Mouse (Mus musculus) lung, embryonic 16.5 days (tissue): Measurements from ENCODE around the gene Tbck. TPM values are rescaled to one million over a fixed set of nuclear protein-coding genes. Genes with fewer than 3 reads are reported as not detected.

Experiments
- ATAC-seq: fragments of 200-750 bp; cut with Nextera tagmentation; 2 replicates; pipeline ENCODE4 v1.8.0; 2017; ENCODE audit warnings: low read depth, mild to moderate bottlenecking, moderate library complexity
- H3K27ac ChIP-seq: fragments of 300-500 bp; sonication (generic); 2 replicates; pipeline ENCODE4 v1.5.1; 2014; ENCODE audit warnings: mild to moderate bottlenecking, control low read depth, low read length
- H3K27me3 ChIP-seq: fragments of 300-500 bp; sonication (generic); 2 replicates; pipeline ENCODE4 v1.6.1; 2014; ENCODE audit warnings: low read depth, low read length, mixed read lengths; ENCODE audit not compliant: control insufficient read depth, insufficient read depth
- H3K36me3 ChIP-seq: fragments of 300-500 bp; sonication (generic); 2 replicates; pipeline ENCODE4 v1.6.1; 2014; ENCODE audit warnings: low read length; ENCODE audit not compliant: control insufficient read depth, insufficient read depth
- H3K4me1 ChIP-seq: fragments of 300-500 bp; sonication (generic); replicated peaks from 2 replicates; pipeline ENCODE4 v1.6.1; 2014; ENCODE audit warnings: low read length, mixed read lengths; ENCODE audit not compliant: control insufficient read depth, insufficient read depth
- H3K4me2 ChIP-seq: fragments of 300-500 bp; sonication (generic); 2 replicates; pipeline ENCODE4 v1.6.1; 2014; ENCODE audit warnings: low read depth, low read length, control low read depth
- H3K4me3 ChIP-seq: fragments of 300-500 bp; sonication (generic); 2 replicates; pipeline ENCODE4 v1.5.1; 2014; ENCODE audit warnings: mild to moderate bottlenecking, low read length, control low read depth
- H3K9ac ChIP-seq: fragments of 300-500 bp; sonication (generic); 2 replicates; pipeline ENCODE4 v1.6.1; 2014; ENCODE audit warnings: low read length, control low read depth
- H3K9me3 ChIP-seq: fragments of 300-500 bp; sonication (generic); 2 replicates; pipeline ENCODE4 v1.6.1; 2016; ENCODE audit warnings: low read length; ENCODE audit not compliant: control insufficient read depth
- WGBS: fragments of 180-500 bp; shearing (Covaris S2); extraction: QIAGEN DNeasy Blood & Tissue Kit; methylation state at CpG from one replicate; pipeline ENCODE4 v1.1.7; 2014; 5-methylcytosine and 5-hydroxymethylcytosine counted together
- polyA plus RNA-seq: library from polyadenylated mRNA; unstranded; fragments of >200 nt; fragmentation: Nextera tagmentation; extraction: Ambion mirVana; gene quantifications from 2 replicates; pipeline ENCODE4 v1.2.1, GENCODE M21; 2015

Gene Tbck
- polyA plus RNA-seq, 1 experiment from 2014 or later, result 17.2 TPM

GRCm38 (mm10) chr3:132880826-132881225 lies 196.9 kb downstream of the Tbck start:
- H3K36me3 ChIP-seq, result no peaks in the 10 kb centered on the region; the same call in 1 of the 2 replicates
- no peaks in the 10 kb centered on the region for H3K27me3 ChIP-seq
- H3K4me3 ChIP-seq, result no peak overlapping the region
- no peak overlapping the region for H3K9ac ChIP-seq
- WGBS, result 53% methylated on average over 9 of the region's 9 CpGs
- H3K9me3 ChIP-seq, result no peaks in the 10 kb centered on the region
- no peaks in the 10 kb centered on the region for H3K4me1 ChIP-seq
- H3K4me2 ChIP-seq, result no peak overlapping the region
- ATAC-seq, result no peak
- no peak overlapping the region for H3K27ac ChIP-seq

GRCm38 (mm10) chr3:132883256-132883655 lies 199.3 kb downstream of the Tbck start:
- no peak overlapping the region for H3K27ac ChIP-seq

GRCm38 (mm10) chr3:132884459-132884858 lies 200.5 kb downstream of the Tbck start:
- WGBS, result 80% methylated on average over 10 of the region's 10 CpGs
- no peak overlapping the region for H3K4me2 ChIP-seq
- no peak overlapping the region for H3K27ac ChIP-seq
- no peaks in the 10 kb centered on the region for H3K4me1 ChIP-seq
- H3K9me3 ChIP-seq, result no peaks in the 10 kb centered on the region
- no peaks in the 10 kb centered on the region for H3K27me3 ChIP-seq
- no peak for ATAC-seq
- no peaks in the 10 kb centered on the region; the same call in 1 of the 2 replicates for H3K36me3 ChIP-seq
- no peak overlapping the region for H3K4me3 ChIP-seq
- no peak overlapping the region for H3K9ac ChIP-seq

More at GRCm38 (mm10) chr3:132883256-132883655, 199.3 kb downstream of the Tbck start:
- no peaks in the 10 kb centered on the region for H3K4me1 ChIP-seq
- H3K27me3 ChIP-seq, result no peaks in the 10 kb centered on the region
- H3K9ac ChIP-seq, result no peak overlapping the region
- ATAC-seq, result no peak
- H3K4me3 ChIP-seq, result no peak overlapping the region
- whole genome bisulfite sequencing, result 78% methylated on average over 9 of the region's 9 CpGs
- no peaks in the 10 kb centered on the region; the same call in 1 of the 2 replicates for H3K36me3 ChIP-seq
- no peak overlapping the region for H3K4me2 ChIP-seq
- H3K9me3 ChIP-seq, result no peaks in the 10 kb centered on the region

DNA sequence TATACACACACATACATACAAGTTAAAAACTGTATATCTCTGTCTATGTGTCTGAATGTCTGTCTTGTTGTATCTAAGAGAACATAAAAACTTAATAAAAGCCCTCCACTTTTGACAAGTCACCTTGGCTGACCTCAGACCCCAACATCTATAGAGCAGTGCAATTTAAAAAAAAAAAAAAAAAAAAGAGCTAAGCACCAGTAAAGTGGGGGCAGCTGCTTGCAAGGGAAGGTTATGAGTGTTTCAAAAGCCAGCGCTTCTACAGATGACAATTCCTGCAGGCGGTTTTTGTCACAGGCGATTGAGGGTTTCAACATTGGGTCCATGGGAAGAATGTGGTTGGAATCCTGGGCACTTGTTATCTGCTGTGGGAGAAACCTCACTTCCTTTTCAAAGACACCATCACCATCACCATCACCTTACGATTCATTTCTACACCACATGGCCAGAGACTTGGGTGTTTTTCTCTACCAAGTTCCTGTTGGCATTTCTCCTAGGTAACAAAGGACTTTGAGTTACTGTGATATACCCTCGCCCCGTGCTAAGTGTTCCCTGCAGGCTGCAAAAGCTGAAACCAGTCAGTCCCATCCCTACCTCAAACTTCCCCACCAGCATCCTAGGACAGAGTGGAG lies 202.6 kb downstream of the Tbck start:
- Histone ChIP-seq H3K9me3 (no peaks in the 10 kb centered on the region), H3K4me3 (no peak overlapping the region), H3K27me3 (no peaks in the 10 kb centered on the region), H3K4me2 (no peak overlapping the region), H3K36me3 (peaks cover 6% of the 10 kb centered on the region), H3K4me1 (no peaks in the 10 kb centered on the region), H3K27ac (no peak overlapping the region), H3K9ac (no peak overlapping the region)
- 71% methylated on average over 6 of the region's 6 CpGs for WGBS
- ATAC-seq, result 0 out of 2 replicates have a peak, but pooled peaks have one; percentile 15

DNA sequence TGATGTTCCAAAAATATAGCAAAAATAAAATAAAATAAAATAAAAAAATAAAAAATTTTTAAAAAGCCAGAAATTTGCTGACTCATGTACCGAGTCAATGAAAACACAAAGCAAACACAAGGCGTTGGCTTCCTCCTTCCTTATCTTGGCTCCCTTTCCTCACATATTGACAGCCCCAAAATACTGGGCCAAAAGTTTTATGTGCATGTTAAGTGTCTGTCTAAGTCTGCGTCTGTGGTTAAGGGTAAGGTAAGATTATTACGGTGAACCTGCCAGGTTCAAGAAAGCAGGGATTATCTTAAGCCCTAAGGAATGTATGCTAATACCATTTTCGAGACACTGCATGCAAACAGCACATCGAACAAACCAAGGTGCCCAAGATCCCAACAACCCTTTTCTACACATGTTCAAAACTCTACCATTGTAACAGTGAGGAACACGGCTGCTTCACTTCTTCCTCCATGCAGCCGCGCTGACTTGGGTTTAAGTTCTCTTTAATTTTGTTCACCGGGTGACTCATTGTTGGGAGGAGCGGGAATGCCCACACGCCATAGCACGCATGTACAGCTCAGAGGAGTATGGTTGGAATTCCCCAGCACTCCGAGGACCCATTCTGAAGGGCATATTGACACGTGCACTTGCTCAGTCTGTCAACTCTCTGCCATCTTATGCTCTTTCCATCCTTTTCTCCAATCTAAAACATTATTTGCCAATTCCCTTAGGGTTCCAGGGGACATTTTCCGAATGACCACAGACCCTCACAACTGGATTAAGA lies 203.3 kb downstream of the Tbck start:
- H3K9me3 ChIP-seq, result no peaks in the 10 kb centered on the region
- H3K9ac ChIP-seq, result no peak overlapping the region
- peaks cover 6% of the 10 kb centered on the region for H3K36me3 ChIP-seq
- H3K27ac ChIP-seq, result no peak overlapping the region
- H3K4me2 ChIP-seq, result no peak overlapping the region
- no peaks in the 10 kb centered on the region for H3K4me1 ChIP-seq
- no peak for ATAC-seq
- WGBS, result 85% methylated on average over 16 of the region's 16 CpGs
- H3K27me3 ChIP-seq, result no peaks in the 10 kb centered on the region
- no peak overlapping the region for H3K4me3 ChIP-seq

Other genes starting within 250 kb of the Tbck start
- not detected in 2 replicates for gene Gimd1, start 54.3 kb upstream of the Tbck start, polyA plus RNA-seq
- 60.2 and 60.7 TPM in 2 replicates for gene Aimp1, start 226 bp downstream of the Tbck start, polyA plus RNA-seq